Mouse (Mus musculus) large intestine, adult 2 months (tissue): Measurements from ENCODE around the gene Lum. TPM values are rescaled to one million over a fixed set of nuclear protein-coding genes. Genes with fewer than 3 reads are reported as not detected.

Source experiments
- DNase-seq: peaks from one replicate; pipeline ENCODE4 v3.0.0-alpha.2; 2012; ENCODE audit warnings: low read depth, low spot score
- WGBS: fragments of 180-500 bp; shearing (Covaris S2); methylation state at CpG from one replicate; pipeline ENCODE4 v1.1.7; 2018; 5-methylcytosine and 5-hydroxymethylcytosine counted together
- polyA plus RNA-seq: library from polyadenylated mRNA; depleted of rRNA; stranded (reverse); fragments of >200 nt; gene quantifications from 2 replicates; pipeline ENCODE4 v1.2.3, GENCODE M21; 2012; rRNA removed

Gene Lum
- 23.8 and 23.9 TPM in 2 replicates for polyA plus RNA-seq

DNA sequence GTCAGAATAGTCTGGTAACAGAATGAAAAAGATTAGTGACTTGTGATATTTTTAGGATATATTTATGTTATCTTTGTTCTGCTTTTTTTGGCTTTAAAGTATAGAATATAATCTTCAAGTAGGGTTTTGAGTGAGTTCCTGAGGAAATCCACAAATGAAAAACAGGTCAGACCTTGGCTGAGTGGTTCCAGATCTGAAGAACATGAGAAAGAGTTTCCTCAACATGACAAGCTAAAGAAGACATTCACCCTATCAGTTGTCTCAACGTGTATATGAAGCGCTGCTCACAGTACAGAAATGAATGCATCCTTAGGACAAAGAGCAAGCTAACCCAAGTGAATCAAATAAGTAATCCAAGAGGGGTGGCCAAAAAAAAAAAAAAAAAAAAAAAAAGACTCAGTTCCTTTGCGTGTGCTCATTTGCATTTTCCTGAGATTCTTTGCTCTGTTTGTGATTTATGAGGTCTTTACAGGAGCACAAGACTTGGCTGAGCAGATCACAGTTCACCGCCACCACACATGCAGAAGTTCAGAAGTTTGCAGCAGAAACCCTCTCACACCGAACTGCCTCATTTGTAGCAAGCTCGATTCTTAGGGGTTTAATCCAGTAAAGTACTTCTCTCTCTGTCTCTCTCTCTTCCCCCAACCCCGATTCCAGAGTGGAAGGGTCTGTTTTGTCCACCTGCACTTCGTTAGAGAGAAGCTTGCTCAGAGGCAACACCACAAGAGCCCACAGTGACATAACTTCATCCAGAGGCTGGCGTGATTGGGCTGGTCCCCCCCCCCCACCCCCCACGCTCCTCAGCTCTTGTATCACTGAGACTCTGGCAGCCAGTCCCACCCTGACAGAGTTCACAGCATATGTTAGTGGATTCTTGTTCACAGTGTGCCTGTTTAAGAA, at the start of gene Lum:
Lum (plus strand) TSS at position 172 of the 900 bp plus-strand sequence.
- no peak for DNase-seq
- WGBS = 49% methylated on average over 10 of the region's 10 CpGs

DNA sequence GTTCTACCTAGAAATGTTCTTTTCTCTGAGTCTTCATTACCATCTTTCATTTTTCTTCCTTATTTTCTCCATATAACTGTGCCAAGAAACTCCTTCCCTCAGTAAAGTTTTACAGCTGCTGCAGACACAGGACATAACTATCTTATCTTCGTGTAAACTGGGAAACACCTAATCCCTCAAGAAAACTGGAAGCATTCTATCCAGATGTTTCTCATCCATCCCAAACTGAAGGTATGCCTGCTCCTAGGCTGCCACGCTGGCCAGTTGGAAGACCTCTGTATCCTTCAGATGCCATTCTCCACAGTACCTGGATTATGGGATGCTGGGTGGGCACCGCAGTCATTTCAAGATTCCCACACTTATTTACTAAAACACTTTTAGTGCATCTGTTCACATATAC, 41.6 kb upstream of the Lum start:
- 69% methylated on average over 3 of the region's 3 CpGs for WGBS
- DNase-seq = no peak

DNA sequence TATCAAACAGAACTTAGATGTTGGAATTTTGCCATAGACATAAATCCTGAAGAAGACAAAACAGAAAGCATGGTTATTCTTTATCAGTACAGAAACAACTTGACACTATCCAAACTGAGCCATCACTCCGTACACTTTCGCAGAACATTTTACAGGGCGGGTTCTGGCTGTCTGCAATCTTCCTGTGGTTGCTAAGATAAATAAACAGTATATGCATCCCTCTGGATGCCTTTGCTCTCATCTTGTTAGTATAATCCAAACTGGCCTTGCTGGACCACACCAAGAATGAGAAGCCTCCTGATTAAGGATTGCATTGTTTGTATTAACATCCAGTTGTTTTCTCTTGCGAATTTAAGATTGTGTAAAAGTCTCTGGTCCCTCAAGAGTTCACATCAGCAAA, 29.2 kb upstream of the Lum start:
- WGBS = 64% methylated on average over 4 of the region's 4 CpGs
- no peak for DNase-seq

DNA sequence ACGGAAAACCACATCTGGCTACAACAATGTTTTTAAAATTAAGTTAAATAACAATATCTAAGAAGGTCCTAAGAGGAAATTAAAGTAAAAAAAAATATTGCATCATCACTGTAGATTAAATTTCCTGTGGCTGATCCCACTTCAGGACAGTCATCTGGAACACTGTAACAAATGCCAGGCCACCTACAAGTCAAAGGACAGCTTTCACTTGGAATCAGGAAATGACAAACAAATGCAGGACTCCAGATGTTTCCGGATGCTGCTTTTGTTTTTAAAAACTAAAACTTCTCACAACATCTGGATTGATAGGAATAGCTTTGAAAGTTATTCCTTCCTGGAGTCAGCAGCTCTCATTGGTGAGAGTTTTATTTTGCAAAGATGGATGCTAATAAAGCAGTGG, 28.0 kb upstream of the Lum start:
- 64% methylated on average over 2 of the region's 2 CpGs for WGBS

DNA sequence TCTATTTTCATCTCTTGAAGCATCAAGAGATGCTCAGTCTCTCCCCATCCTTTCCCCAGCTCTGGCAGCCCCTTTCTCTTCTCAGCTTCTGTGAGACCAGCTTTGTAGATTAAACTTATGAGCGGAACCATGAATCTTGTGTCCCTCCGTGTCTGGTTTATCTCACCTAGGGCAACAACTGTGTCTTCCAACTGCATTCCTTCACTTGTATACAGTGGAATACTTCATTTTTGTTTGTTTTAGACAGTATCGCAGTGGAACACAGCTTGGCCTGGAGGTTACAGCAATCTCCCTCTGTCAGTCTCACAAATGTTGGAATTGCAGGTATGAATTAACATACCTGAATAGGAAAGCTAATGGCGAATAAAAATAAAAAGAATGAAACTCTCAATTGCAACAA, 26.7 kb upstream of the Lum start:
- no peak for DNase-seq
- WGBS = 78% methylated on average over 4 of the region's 4 CpGs

More for the DNA sequence above, 28.0 kb upstream of the Lum start:
- DNase-seq = no peak

DNA sequence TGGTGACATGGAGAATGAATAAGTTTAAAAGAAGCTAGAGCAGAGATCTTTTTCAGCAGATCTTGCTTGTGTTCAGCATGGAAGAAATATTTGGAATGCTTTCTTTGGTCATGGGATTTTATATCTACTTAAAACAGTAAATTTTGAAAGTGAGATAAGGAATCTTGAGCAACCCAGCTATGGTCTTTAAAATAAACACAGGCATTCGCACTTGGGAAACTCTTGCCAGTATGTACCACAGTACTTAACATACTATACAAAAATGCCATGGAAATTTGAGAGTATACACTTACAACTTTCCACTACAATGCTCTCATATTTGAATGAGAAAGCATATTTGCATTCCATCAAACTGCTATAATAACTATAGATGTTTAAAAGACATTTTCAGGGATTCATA, 17.2 kb upstream of the Lum start:
- 32% methylated on average over 1 of the region's 1 CpGs for WGBS
- no peak for DNase-seq

DNA sequence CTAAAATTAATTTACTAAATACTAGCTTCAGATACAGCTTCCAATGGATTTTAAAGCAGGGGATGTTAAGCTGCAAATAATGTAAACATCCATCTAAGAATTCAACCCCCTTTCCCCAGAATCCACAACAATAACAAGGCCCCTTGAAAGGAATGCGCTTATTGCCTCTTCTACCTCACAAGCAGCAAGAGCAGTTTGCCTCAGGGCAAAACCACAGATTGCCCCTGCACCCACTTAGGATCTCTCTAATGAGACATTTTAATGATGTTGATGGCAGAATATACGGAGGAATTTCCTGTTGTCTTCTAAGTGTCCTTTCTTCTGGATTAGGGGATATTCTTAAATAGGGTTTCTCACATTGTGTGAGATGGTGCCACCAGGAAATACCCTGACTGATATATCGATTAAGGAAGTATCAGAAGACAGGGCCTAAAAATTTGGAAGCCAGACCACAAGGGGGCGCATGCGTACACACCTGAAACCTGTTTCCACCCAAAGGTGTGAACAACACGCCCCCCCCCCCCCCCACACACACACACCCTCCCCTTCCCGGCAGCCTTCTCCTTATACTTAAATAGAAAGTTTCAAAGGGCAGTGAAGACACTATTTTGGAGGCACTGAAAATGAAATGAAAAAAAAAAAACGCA, 2.7 kb downstream of the Lum start:
- 54% methylated on average over 8 of the region's 8 CpGs for WGBS
- DNase-seq = no peak

DNA sequence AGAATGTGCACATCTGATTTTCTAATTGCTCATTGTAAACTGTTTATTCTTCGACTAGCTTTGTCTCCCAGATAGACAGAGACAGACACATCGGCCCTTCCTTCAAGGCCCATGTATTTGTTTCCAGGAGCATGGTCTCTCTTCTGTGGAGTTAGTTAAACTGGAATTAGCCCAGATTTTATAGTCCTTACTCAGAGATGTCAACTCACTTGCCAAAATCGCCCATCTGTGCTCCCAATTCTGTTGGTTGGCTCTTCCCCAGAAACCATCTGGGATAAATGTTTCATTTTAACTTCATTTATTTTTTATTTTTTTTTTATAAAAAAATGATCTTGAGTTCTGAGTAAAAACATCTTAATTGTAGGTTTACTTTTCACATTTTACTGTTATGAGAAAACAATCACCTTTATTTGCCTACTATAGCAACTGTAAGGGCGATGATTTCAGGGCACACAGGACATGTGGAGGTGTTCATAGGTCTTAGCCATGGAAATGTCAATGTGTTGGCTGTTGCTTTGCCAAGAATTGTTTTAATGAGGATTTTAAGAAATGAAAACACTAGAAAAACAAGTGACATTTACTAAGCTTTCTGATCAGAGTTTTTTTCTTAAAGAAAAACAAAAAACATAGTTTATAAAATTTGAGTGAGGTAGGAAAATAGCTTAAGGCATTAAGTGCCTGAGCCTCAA, 17.8 kb downstream of the Lum start:
- 60% methylated on average over 4 of the region's 4 CpGs for WGBS
- DNase-seq = no peak

DNA sequence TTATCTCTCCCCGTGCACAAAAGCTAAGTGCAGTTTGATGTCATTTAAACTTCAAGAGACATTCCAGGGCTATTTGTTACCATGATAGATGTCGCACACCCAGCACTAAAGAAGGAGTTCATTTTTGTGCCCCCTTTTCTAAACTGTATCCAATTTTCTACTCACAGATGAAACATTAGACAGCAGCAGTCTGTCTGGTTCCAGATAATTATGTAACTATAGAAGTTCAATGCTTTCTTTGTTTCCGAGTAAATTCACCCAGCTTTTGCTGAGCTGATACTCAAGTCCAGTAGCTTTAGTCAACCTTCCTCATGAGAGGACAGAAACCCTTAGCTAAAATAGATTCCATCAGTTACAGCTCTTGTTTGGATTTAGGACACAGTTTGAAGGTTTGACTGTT, 19.2 kb downstream of the Lum start:
- 29% methylated on average over 3 of the region's 3 CpGs for WGBS
- DNase-seq = no peak

DNA sequence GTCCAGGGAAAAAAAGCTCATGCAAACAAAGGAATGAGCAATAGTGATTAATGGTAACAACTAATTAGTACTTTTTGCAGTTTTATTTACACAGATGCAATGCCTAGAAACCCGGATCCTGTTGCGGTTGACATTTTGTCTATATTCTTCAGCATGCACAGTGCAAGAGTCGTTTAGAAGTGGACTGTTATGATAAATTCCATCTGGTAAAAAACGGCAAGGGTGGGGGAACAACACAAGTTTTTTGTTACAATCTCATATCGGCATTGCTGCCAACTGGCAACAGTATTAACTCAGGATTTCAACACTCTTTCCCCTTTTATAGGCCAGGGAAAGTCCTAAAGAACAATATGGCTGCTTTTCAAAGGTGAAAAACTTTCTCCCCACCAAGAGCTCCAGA, 22.2 kb downstream of the Lum start:
- WGBS = 66% methylated on average over 5 of the region's 5 CpGs
- no peak for DNase-seq

DNA sequence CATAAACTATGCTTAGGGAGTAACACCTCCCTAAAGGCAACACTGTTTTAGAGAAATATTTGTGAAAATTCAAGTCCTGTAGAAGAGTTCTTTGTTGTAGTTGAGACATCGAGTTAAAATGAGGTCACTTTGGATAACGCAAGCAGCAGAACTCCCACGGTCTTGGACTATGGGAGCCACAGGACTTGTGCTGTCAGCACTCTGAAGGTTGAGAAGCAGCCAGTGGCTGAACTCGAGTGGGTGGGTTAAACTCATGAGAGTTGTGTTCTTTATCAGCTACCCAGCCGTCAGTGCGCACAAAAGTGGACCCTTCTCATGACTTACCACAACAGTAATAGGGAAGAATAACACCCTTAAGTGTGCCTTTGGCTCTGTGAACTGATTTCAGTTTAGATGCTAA, 24.6 kb downstream of the Lum start:
- DNase-seq = no peak
- WGBS = 77% methylated on average over 6 of the region's 6 CpGs

DNA sequence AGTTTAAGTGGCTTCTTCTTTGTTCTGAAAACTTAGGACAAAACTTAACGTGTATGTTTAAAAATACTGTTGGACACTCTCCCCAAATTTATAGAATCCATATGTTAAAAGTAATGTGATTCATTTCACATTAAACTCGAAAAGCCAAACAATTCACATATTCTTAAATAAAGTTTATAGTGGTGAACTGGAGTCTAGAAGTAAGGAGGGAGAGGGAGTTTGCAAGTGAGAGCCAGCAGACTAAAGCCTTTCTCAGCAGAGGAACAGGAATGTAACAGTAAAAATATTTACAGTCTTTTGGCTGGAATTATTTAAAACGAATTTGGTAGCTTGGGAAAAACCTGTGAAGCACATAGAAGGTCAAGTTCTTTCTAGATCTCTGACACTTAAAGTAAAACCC, 26.1 kb downstream of the Lum start:
- no peak for DNase-seq
- WGBS = 36% methylated on average over 3 of the region's 3 CpGs

DNA sequence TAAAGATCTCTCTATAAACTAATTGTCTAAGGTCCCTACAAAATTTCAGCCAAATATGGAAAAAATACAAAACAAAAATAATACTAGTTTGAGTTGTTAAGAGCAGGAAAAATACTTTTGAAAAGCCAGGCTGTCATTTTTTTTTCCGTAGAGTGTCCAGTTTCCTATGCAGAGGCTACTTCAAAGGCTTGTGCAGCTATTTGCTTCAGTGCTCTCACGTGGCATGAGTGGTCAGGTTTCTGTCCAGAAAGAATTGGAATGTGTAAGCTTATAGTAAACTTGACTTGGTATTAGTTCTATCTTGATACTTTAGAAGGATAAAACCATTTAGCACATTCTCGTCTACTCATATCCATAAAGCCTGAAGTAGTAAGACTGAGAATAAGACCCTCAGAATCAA, 26.8 kb downstream of the Lum start:
- WGBS = 62% methylated on average over 3 of the region's 3 CpGs
- no peak for DNase-seq

DNA sequence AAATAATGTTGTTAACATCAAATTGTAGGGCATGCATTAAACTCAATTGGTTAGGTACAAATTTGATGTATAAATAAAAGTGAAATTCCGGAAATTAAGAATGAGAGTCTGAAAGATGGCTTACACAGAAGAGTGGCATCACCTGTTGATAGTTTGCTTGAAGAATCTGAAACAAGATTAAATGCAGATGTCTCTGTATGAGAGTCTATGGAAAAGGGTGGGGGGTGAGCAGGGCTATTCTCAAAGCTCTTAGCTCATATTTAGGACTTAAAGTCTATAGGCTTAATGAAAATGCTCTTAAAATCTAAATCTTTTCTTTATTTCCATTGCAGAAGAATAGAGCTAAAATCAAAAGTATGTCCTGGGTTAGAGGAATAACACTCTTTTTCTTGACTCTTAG, 30.8 kb downstream of the Lum start:
- DNase-seq = no peak
- WGBS = 82% methylated on average over 1 of the region's 1 CpGs

DNA sequence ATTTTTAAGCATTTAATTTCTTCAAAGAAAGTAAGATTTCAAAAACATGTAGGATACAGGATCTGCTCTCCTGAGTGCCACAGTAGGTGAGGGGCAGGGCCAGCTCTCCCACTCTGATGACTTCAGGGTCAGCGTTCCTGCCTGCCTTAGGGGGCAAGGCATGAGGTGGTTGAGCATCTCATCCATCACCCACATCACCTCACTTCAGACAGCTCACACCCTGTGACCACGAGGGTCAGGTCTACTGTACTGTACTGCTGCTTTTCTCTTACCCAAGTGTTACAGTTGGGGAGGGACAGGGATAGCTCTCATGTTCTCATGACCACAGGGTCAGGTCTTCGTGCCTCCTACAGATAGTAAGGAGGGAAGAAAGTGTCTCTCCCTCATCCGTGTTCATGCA, 36.8 kb downstream of the Lum start:
- 71% methylated on average over 4 of the region's 4 CpGs for WGBS

DNA sequence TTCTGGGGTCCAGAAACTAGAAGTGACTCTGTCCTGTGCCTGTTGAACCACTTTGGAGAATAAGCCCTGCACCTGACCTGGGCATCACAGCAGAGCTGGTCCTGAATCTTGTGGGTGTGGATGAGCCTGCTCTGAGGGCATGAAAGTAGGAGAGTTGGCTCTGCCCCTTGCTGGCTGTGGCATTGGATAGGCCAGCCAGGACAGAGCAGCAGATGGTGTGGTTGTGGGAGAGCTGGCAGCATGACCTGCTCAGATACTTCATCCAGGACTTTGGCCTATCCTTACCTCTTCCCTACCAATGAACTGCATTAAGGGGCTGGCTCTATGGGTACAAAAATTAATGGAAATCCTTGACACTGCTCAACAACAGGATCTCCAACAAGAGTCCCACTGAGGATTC, 38.3 kb downstream of the Lum start:
- DNase-seq = no peak

More for the DNA sequence above, 36.8 kb downstream of the Lum start:
- no peak for DNase-seq

DNA sequence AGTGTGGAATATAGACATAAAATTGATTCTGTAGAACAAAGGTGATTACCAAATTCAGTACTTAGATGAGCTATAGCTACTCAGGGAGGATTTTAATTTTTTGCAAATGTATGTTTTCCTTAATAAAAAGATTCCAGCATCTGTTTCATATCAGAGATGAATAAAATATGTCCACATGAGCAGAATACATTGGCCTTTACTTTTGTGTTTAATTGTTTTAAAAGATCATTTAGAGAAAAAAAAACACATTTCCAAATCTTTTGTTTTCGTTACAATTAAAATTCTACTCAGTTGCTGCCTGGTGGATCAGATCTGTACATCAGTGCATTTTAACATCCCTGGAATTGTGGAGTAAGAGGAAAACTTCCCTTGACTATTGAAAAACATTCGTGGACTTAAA, 41.7 kb downstream of the Lum start, which contains the start of gene Kera:
Kera (plus strand) TSS at position 301 of the 400 bp plus-strand sequence.
- no peak for DNase-seq
- 72% methylated on average over 2 of the region's 2 CpGs for whole genome bisulfite sequencing
